Mouse (Mus musculus): ENCODE results near the gene Cd40lg.

Cd40lg gene

DNA sequence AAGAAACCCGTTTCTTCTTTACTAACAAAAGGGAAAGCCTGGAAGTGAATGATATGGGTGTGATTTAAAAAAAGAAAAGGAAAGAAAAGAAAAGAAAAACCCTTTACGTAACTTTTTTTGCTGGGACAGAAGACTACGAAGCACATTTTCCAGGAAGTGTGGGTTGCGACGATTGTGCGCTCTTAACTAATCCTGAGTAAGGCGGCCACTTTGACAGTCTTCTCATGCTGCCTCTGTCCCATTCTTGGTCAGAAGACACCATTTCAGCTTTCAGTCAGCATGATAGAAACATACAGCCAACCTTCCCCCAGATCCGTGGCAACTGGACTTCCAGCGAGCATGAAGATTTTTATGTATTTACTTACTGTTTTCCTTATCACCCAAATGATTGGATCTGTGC is at the start of gene Cd40lg:
Cd40lg (plus strand) TSS at position 268 of the 400 bp plus-strand sequence.
- DNase-seq, result no peak

DNA sequence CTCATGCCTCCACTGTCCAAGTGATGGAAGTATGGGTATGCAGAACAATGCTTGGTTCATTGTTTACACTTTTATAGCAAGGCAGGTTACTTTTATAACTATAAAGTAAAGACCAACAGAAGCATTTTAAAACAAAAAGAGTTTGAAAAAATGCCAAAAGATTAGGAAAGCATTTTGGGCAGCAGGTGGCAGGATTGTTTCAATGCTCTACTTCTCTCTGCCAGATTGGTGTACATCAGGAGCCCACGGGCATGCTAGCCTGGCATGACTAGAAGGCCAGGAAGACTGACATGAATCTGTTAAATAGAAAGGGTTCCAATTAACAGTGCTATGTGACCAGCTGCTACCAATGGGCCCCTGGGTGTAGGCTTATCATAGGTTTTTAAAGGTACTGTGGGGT is 45.4 kb upstream of the Cd40lg start:
- DNase-seq, result no peak

DNA sequence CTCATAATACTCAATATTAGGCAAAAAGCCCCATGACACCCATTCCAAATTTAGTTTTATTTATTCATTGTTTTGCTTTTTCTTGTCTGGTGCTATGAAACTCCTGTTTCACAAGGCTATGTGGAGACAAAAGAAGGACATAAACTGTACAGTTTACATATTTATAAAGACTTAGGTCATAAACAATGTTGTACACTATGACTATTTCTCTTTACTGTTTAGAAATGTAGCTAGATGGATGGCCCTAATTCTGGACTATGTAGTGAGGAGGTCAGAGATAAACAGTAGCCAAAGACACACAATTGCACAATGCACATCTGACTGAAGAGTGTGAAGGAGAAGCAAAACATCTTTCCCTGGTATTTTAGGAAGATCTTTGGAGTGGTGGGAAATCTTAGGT is 40.7 kb upstream of the Cd40lg start:
- DNase-seq, result no peak

DNA sequence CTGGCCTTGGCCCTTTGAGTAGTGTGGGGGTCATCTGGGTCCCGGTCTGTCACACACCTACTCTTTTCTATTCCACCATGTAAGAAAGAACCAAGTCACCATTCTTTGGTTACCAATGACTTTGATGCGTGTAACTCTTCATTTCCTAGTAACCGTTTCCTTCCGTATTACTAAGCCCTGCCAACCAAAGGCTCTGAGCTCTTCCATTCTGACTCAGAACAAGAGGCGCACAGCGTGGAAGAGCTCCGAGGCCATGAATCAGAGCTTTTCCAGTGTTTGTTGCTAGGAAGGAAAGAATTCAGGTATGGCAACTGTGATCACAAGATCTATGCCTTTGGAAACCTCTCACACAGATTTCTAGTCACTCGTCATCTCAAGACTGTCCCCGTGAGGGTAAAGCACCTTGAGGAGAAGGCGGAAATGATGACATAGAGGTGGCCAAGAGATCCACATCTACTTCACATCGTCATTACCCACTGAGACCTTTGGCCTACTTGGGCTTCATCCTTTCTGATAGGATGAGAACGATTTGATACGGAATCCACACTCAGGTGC is 34.6 kb upstream of the Cd40lg start:
- no peak for DNase-seq

- no peak for DNase-seq
Observed at GRCm38 (mm10) chrX:57182470-57182869, 29.5 kb upstream of the Cd40lg start.

DNA sequence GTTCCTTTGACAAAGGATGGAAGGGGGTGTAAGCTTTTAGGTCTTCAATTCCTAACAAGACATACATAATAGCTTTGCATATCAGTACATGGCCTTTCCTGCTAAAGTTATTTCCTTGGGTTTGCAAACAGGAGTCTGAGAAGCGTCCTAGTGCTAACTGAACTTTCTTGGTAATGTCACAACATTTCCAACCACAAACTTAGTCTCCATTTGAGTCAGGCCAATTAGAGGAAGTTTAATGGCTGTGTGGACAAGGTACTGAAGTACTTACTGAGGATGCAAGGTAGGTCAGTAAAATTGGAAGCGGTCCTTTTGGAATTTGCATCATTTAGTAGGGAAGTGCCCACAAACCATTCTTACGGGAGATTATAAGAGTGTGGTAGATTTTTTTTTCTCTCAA is 28.6 kb upstream of the Cd40lg start:
- no peak for DNase-seq

- no peak for DNase-seq
Observed at GRCm38 (mm10) chrX:57187301-57187700, 24.6 kb upstream of the Cd40lg start.

DNA sequence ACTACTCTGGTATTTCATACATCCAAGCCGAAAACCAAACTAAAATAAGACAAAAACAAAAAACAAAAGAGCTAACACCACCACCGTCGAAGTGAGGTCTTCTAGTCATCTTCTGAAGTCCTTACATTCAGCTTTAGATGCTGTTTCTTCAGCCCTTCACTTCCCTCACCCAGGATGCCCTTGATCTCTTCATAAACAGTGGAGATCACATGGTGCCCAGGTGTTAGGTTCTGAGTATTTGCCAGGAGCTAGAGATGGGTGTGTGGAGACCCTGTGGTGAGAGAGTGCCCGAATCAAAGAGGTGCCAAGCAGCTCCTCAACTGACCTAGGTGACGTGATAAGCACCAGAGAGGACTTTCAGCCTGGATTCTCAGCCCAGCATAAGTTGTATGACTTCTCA is 22.6 kb upstream of the Cd40lg start:
- DNase-seq, result no peak

DNA sequence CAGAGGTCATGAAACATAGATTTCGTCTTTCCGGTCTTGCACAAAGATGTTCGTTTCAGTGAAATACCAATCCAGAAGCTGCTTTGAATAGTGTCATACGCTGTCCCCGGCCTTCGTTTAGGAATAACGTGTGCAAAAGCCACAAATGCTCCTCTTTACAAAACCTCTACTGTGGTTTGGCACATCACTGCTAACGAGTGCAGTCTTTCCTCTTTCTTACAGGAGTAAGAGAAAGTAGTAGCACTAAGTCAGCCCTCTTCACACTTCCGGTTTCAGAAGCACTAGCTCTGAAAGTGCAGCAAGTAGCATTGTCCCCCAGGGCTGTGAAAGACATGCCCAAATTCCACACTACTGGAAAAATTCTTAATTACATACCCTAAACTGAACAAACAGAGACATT is 15.6 kb upstream of the Cd40lg start:
- DNase-seq, result no peak

DNA sequence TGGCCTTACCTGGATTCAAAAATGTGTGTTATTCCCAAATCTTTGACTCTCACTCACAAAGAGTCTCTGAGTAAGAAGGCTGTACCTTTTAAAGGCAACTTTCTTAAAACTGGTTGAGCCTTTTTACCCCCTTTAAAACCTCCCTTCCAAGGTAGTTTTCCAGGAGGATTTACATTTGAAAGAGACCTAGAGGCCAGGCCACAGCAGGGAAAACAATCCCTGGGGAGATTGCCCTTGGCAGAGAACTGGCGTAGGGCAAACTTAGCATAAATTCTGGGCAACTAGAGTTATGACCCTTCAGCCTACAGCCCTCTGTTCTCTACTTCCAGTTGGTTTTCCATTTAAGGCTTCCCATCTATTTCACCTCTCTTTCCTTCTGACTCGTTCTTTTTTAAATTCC is 13.9 kb upstream of the Cd40lg start:
- no peak for DNase-seq

- DNase-seq, result no peak
Observed at GRCm38 (mm10) chrX:57200397-57200796, 11.5 kb upstream of the Cd40lg start.

DNA sequence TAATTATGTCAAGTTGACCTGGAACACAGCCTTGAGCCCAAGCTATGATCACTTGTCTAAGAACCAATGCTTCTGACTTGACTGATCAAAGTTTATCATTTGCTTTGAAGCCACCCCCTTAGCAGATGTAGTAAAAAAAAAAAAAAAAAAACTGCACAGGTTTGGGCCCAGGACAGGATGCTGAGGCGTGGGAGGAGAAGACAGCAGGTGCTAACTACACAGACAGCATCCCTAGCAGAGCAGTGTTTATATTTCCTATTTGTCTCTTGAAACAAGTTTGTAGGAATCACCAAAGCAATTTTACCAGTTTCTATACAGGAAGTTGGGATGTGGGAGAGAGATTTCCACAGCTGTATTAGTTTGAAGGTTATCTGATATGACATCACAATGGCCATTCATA is 1.4 kb upstream of the Cd40lg start:
- DNase-seq, result no peak

- no peak for DNase-seq
Observed at GRCm38 (mm10) chrX:57212862-57213261, 919 bp downstream of the Cd40lg start.

DNA sequence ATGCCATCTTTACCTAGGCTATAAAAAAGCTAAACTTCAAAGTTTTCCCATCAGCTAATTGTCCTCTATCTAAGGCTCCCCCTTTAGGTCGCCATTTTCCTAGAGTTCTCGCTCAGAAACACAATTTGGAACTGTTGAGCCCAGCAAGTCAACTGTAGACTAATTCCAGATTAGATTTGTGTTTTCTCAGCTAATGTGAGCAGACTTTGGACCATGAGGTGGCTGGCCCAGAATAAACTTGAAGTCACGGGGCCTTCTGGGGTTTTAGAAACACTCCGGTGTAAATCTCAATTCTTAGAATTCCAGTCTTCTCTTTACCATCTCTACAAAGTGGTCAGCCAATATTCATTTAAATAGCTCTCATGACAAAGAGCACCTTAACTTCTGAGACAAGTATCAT is 3.6 kb downstream of the Cd40lg start:
- DNase-seq, result no peak

DNA sequence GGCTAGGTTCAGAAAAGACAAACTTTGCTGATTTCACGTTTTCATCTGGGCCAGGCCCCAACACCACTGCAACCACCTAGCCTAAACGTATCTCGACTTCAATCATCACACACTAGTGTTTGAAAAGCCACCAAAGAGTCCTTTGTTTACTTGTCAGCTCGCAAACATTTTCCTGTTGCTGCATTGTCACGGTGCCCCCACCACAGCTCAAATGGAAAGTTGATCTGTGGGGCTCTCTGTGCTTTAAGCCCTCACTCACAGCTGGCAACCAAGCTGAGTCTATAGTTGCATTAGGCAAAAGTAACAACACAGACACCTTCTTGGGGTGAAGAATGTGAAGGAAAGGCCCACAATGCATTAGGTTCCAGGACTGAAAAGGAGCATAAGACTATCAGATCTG is 4.3 kb downstream of the Cd40lg start:
- no peak for DNase-seq

GRCm38 (mm10) chrX:57219563-57219962 is 7.6 kb downstream of the Cd40lg start:
- DNase-seq, result no peak

DNA sequence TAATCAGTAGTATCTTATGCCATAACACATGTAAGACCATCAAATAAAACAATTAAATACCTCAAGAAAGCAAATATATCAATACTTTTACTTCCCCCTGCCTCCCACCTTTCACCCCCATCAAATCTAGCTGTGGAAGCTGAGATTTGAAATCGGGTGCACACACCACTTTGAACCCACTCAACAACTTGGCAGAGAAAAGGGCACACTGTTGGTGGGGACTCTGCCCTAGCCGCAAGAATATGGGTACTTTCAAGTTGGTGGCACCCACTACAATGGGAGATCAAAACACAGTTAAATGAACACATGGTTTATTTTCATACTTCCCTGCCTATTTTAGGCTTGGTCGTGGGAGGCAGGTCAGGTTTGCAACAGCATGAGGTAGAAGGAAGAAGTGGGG is 9.9 kb downstream of the Cd40lg start:
- no peak for DNase-seq

DNA sequence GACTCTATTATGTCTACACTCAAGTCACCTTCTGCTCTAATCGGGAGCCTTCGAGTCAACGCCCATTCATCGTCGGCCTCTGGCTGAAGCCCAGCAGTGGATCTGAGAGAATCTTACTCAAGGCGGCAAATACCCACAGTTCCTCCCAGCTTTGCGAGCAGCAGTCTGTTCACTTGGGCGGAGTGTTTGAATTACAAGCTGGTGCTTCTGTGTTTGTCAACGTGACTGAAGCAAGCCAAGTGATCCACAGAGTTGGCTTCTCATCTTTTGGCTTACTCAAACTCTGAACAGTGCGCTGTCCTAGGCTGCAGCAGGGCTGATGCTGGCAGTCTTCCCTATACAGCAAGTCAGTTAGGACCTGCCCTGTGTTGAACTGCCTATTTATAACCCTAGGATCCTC is 11.4 kb downstream of the Cd40lg start:
- DNase-seq, result no peak

- no peak for DNase-seq
Observed at GRCm38 (mm10) chrX:57228178-57228577, 16.2 kb downstream of the Cd40lg start.

GRCm38 (mm10) chrX:57233596-57233995 is 21.7 kb downstream of the Cd40lg start:
- DNase-seq, result no peak

GRCm38 (mm10) chrX:57235982-57236381 is 24.0 kb downstream of the Cd40lg start:
- DNase-seq, result no peak

DNA sequence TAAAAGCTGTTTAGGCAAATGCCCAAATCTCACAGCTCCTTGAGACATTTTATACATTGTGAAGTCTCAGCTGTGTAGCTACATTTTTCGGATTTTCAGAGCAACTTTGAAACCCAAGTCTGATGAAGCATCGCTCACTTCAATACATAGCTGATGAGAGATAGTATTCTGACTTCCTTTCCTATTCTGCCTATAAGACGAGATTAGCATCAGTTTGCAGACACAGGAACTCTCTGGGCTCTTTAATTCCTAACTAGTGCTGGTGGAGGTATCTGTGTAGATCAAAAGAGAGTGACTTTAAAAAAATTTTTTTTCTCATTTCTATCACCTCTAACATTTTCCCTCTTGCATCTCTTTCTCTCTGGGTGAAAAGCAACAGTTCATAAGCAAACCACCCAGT is 26.6 kb downstream of the Cd40lg start:
- no peak for DNase-seq

- no peak for DNase-seq
Observed at GRCm38 (mm10) chrX:57253329-57254055, 41.5 kb downstream of the Cd40lg start.

DNA sequence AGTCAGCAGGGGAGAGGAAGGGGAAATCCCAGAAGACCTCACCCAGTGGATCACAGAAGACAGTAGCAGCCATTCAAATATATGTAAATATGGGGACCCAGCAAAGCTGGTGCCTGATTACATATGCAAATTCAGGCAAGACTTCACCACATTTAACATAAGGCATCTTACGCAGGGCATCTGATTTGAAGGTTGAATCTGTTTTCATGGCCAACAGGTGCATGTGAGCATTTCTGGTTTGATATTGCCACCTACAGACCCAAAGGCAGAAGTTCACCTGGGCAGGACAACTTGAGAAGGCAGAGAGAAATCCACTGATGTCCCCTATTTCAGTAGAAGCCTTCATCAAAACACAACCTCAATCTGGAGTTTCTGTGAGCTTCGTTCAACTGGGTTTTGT is 48.8 kb downstream of the Cd40lg start:
- DNase-seq, result no peak

GRCm38 (mm10) chrX:57263515-57263914 is 51.6 kb downstream of the Cd40lg start:
- DNase-seq, result no peak

All from cerebellum, adult 11-12 months (tissue).